Mouse (Mus musculus): ENCODE data around the gene Itga1.

- TF ChIP-seq POLR2A (IDR thresholded peaks at IDR 0.05; ENCODE audit: extremely low read depth, insufficient read depth, low read length) (no peak), CTCF (IDR thresholded peaks at IDR 0.05; ENCODE audit: extremely low read depth, insufficient read depth, low read length) (no peak)
Measured at GRCm38 (mm10) chr13:115150602-115151001, 48.8 kb upstream of the Itga1 start.

All from cortical plate, adult 2 months (tissue).